Mouse (Mus musculus) embryonic facial prominence, embryonic 11.5 days (tissue): ENCODE measurements around the gene Olfr54. TPM values are rescaled to one million over a fixed set of nuclear protein-coding genes. Genes with fewer than 3 reads are reported as not detected.

ENCODE experiments used
- ATAC-seq: fragments of 200-750 bp; cut with Nextera tagmentation; replicated peaks from 2 replicates; pipeline ENCODE4 v1.8.0; 2017; ENCODE audit warnings: low read depth; ENCODE audit not compliant: insufficient number of reproducible peaks, low FRiP score, low TSS enrichment
- DNase-seq: peaks from one replicate; pipeline ENCODE4 v3.0.0-alpha.2; 2015; ENCODE audit warnings: low spot score
- H3K27ac ChIP-seq: fragments of 300-500 bp; sonication (generic); replicated peaks from 2 replicates; pipeline ENCODE4 v1.5.1; 2014; ENCODE audit warnings: mild to moderate bottlenecking, low read depth, low read length, control low read depth
- H3K27me3 ChIP-seq: fragments of 300-500 bp; sonication (generic); 2 replicates; pipeline ENCODE4 v1.6.1; 2014; ENCODE audit warnings: mild to moderate bottlenecking, low read length, moderate library complexity, mixed read lengths; ENCODE audit not compliant: control insufficient read depth, insufficient read depth
- H3K36me3 ChIP-seq: fragments of 300-500 bp; sonication (generic); replicated peaks from 2 replicates; pipeline ENCODE4 v1.6.1; 2014; ENCODE audit warnings: low read depth, mild to moderate bottlenecking, low read length, moderate library complexity, mixed read lengths; ENCODE audit not compliant: control insufficient read depth, insufficient read depth
- H3K4me1 ChIP-seq: fragments of 300-500 bp; sonication (generic); 2 replicates; pipeline ENCODE4 v1.6.1; 2014; ENCODE audit warnings: low read length, mixed read lengths; ENCODE audit not compliant: control insufficient read depth, insufficient read depth
- H3K4me2 ChIP-seq: fragments of 300-500 bp; sonication (generic); 2 replicates; pipeline ENCODE4 v1.6.1; 2014; ENCODE audit warnings: low read depth, mild to moderate bottlenecking, control low read depth, low read length, moderate library complexity
- H3K4me3 ChIP-seq: fragments of 300-500 bp; sonication (generic); 2 replicates; pipeline ENCODE4 v1.5.1; 2014; ENCODE audit warnings: low read depth, low read length, control low read depth
- H3K9ac ChIP-seq: fragments of 300-500 bp; sonication (generic); replicated peaks from 2 replicates; pipeline ENCODE4 v1.6.1; 2014; ENCODE audit warnings: mild to moderate bottlenecking, control low read depth, low read length
- H3K9me3 ChIP-seq: fragments of 300-500 bp; sonication (generic); replicated peaks from 2 replicates; pipeline ENCODE4 v1.6.1; 2016; ENCODE audit warnings: mild to moderate bottlenecking, low read length, inconsistent platforms, mixed read lengths; ENCODE audit not compliant: control insufficient read depth
- WGBS: fragments of 180-500 bp; shearing (Covaris S2); extraction: QIAGEN DNeasy Blood & Tissue Kit; methylation state at CpG from one replicate; pipeline ENCODE4 v1.1.7; 2014; 5-methylcytosine and 5-hydroxymethylcytosine counted together
- polyA plus RNA-seq: library from polyadenylated mRNA; unstranded; fragments of >200 nt; fragmentation: Nextera tagmentation; extraction: Ambion mirVana; gene quantifications from 2 replicates; pipeline ENCODE4 v1.2.1, GENCODE M21; 2014

The Olfr54 gene
- polyA plus RNA-seq, 1 experiment from 2014 or later: not detected

GRCm38 (mm10) chr11:51051678-51052077 is 37.6 kb downstream of the Olfr54 start:
- WGBS: 74% methylated on average over 2 of the region's 2 CpGs
- Histone ChIP-seq H3K4me3 (no peak overlapping the region), H3K9ac (no peak overlapping the region), H3K36me3 (no peaks in the 10 kb centered on the region), H3K27ac (no peak overlapping the region), H3K4me2 (no peak overlapping the region), H3K9me3 (no peaks in the 10 kb centered on the region), H3K4me1 (no peaks in the 10 kb centered on the region), H3K27me3 (no peaks in the 10 kb centered on the region)
- no peak for ATAC-seq
- no peak for DNase-seq

- Histone ChIP-seq H3K4me2 (no peak overlapping the region), H3K4me3 (no peak overlapping the region), H3K9ac (no peak overlapping the region), H3K9me3 (no peaks in the 10 kb centered on the region), H3K27ac (no peak overlapping the region), H3K36me3 (no peaks in the 10 kb centered on the region), H3K27me3 (no peaks in the 10 kb centered on the region), H3K4me1 (no peaks in the 10 kb centered on the region)
- ATAC-seq: no peak
- 50% methylated on average over 3 of the region's 3 CpGs for WGBS
- peak; percentile 9 for DNase-seq
These were observed 39.2 kb downstream of the Olfr54 start for GRCm38 (mm10) chr11:51053230-51053629.

- Histone ChIP-seq H3K9ac (peak within 1 kb of the TSS; percentile 83), H3K36me3 (no peaks in the 10 kb centered on the region), H3K4me2 (peak within 1 kb of the TSS; percentile 78), H3K4me1 (no peaks in the 10 kb centered on the region), H3K9me3 (no peaks in the 10 kb centered on the region), H3K27me3 (no peaks in the 10 kb centered on the region), H3K27ac (no peak within 1 kb of the TSS), H3K4me3 (peak within 1 kb of the TSS; percentile 83)
- 0% methylated on average over 32 of the region's 32 CpGs for WGBS
- DNase-seq (peak; percentile 87), ATAC-seq (peak; percentile 88)
These were observed 45.1 kb downstream of the Olfr54 start, which contains the start of gene Zfp354a for GRCm38 (mm10) chr11:51059151-51059571. Zfp354a (plus strand) TSS chr11:51059257.

GRCm38 (mm10) chr11:51059640-51060039 is 45.6 kb downstream of the Olfr54 start:
- no peaks in the 10 kb centered on the region for H3K36me3 ChIP-seq
- no peaks in the 10 kb centered on the region for H3K4me1 ChIP-seq
- no peaks in the 10 kb centered on the region for H3K27me3 ChIP-seq
- peak overlapping the region; percentile 83 for H3K9ac ChIP-seq
- no peaks in the 10 kb centered on the region for H3K9me3 ChIP-seq
- peak overlapping the region; percentile 78 for H3K4me2 ChIP-seq
- no peak overlapping the region for H3K27ac ChIP-seq
- ATAC-seq (0 out of 2 replicates have a peak, but pooled peaks have one; percentile 10), DNase-seq (no peak)
- H3K4me3 ChIP-seq: peak overlapping the region; percentile 83
- 13% methylated on average over 14 of the region's 14 CpGs for WGBS

- H3K4me2 ChIP-seq: no peak overlapping the region
- H3K9me3 ChIP-seq: no peaks in the 10 kb centered on the region
- H3K4me3 ChIP-seq: no peak overlapping the region
- H3K27ac ChIP-seq: no peak overlapping the region
- no peaks in the 10 kb centered on the region for H3K4me1 ChIP-seq
- no peak overlapping the region for H3K9ac ChIP-seq
- H3K27me3 ChIP-seq: no peaks in the 10 kb centered on the region
- ATAC-seq: no peak
- WGBS: 95% methylated on average over 6 of the region's 6 CpGs
- H3K36me3 ChIP-seq: no peaks in the 10 kb centered on the region
- DNase-seq: no peak
These were observed 46.9 kb downstream of the Olfr54 start for GRCm38 (mm10) chr11:51060981-51061380.

- Histone ChIP-seq H3K27me3 (no peaks in the 10 kb centered on the region), H3K9me3 (no peaks in the 10 kb centered on the region), H3K27ac (no peak overlapping the region), H3K4me3 (no peak overlapping the region), H3K4me2 (no peak overlapping the region), H3K4me1 (no peaks in the 10 kb centered on the region), H3K9ac (no peak overlapping the region), H3K36me3 (no peaks in the 10 kb centered on the region)
- DNase-seq (no peak), ATAC-seq (no peak)
- WGBS: 93% methylated on average over 7 of the region's 7 CpGs
These were observed 49.2 kb downstream of the Olfr54 start for GRCm38 (mm10) chr11:51063276-51063675.

- DNase-seq (no peak), ATAC-seq (no peak)
- no peak overlapping the region for H3K4me3 ChIP-seq
- no peak overlapping the region for H3K27ac ChIP-seq
- no peak overlapping the region for H3K9ac ChIP-seq
- H3K9me3 ChIP-seq: no peaks in the 10 kb centered on the region
- no peak overlapping the region for H3K4me2 ChIP-seq
- H3K4me1 ChIP-seq: no peaks in the 10 kb centered on the region
- H3K36me3 ChIP-seq: no peaks in the 10 kb centered on the region
- 93% methylated on average over 8 of the region's 8 CpGs for WGBS
- no peaks in the 10 kb centered on the region for H3K27me3 ChIP-seq
These were observed 49.8 kb downstream of the Olfr54 start for GRCm38 (mm10) chr11:51063841-51064240.
